Mouse (Mus musculus): ENCODE results near the gene 1810010H24Rik. TPM values are rescaled to one million over a fixed set of nuclear protein-coding genes. Genes with fewer than 3 reads are reported as not detected.
A peak's percentile ranks its signal among the peaks of the same experiment; 100 is the strongest.

Gene 1810010H24Rik
- polyA plus RNA-seq, 1 experiment: not detected

- no peak for TF ChIP-seq GATA1 (IDR thresholded peaks at IDR 0.05; ENCODE audit: low read length)
- no peak for TF ChIP-seq TAL1 (IDR thresholded peaks at IDR 0.05; ENCODE audit: low read length)
- Histone ChIP-seq H3K36me3 (ENCODE audit: control insufficient read depth) (peaks cover 60% of the 10 kb centered on the region), H3K4me1 (ENCODE audit: control insufficient read depth) (peaks cover 46% of the 10 kb centered on the region), H3K9me3 (ENCODE audit: control insufficient read depth, low read length) (no peaks in the 10 kb centered on the region; the same call in 1 of the 2 replicates), H3K27me3 (ENCODE audit: control insufficient read depth) (no peaks in the 10 kb centered on the region), H3K4me3 (replicated peaks) (peak overlapping the region; percentile 79)
Observed at GRCm38 (mm10) chr11:106997976-106998375, 27.5 kb upstream of the 1810010H24Rik start.

- TF ChIP-seq GATA1 (IDR thresholded peaks at IDR 0.05; ENCODE audit: low read length) (no peak), TAL1 (IDR thresholded peaks at IDR 0.05; ENCODE audit: low read length) (no peak)
- Histone ChIP-seq H3K9me3 (ENCODE audit: control insufficient read depth, low read length) (no peaks in the 10 kb centered on the region; the same call in 1 of the 2 replicates), H3K4me3 (replicated peaks) (peak overlapping the region; percentile 79), H3K36me3 (ENCODE audit: control insufficient read depth) (peaks cover 54% of the 10 kb centered on the region), H3K27me3 (ENCODE audit: control insufficient read depth) (peaks cover 4% of the 10 kb centered on the region), H3K4me1 (ENCODE audit: control insufficient read depth) (peaks cover 43% of the 10 kb centered on the region)
Observed at GRCm38 (mm10) chr11:106998651-106999150, 26.8 kb upstream of the 1810010H24Rik start.

- peaks cover 9% of the 10 kb centered on the region for H3K27me3 ChIP-seq (ENCODE audit: control insufficient read depth)
- H3K9me3 ChIP-seq (ENCODE audit: control insufficient read depth, low read length): no peaks in the 10 kb centered on the region; the same call in 1 of the 2 replicates
- peak within 1 kb of the TSS; percentile 79 for H3K4me3 ChIP-seq (replicated peaks)
- peaks cover 47% of the 10 kb centered on the region for H3K36me3 ChIP-seq (ENCODE audit: control insufficient read depth)
- no peak for TF ChIP-seq GATA1 (IDR thresholded peaks at IDR 0.05; ENCODE audit: low read length)
- no peak for TF ChIP-seq TAL1 (IDR thresholded peaks at IDR 0.05; ENCODE audit: low read length)
- H3K4me1 ChIP-seq (ENCODE audit: control insufficient read depth): peaks cover 37% of the 10 kb centered on the region
Observed at GRCm38 (mm10) chr11:106999151-106999948, 26.1 kb upstream of the 1810010H24Rik start, which contains the start of gene Kpna2. Kpna2 (minus strand) TSS chr11:106999541.

GRCm38 (mm10) chr11:106999949-107000513 is 25.4 kb upstream of the 1810010H24Rik start:
- H3K27me3 ChIP-seq (ENCODE audit: control insufficient read depth): peaks cover 12% of the 10 kb centered on the region
- H3K4me3 ChIP-seq (replicated peaks): peak overlapping the region; percentile 79
- H3K4me1 ChIP-seq (ENCODE audit: control insufficient read depth): peaks cover 30% of the 10 kb centered on the region
- H3K9me3 ChIP-seq (ENCODE audit: control insufficient read depth, low read length): no peaks in the 10 kb centered on the region; the same call in 1 of the 2 replicates
- TF ChIP-seq TAL1 (IDR thresholded peaks at IDR 0.05; ENCODE audit: low read length) (no peak), GATA1 (IDR thresholded peaks at IDR 0.05; ENCODE audit: low read length) (no peak)
- peaks cover 40% of the 10 kb centered on the region for H3K36me3 ChIP-seq (ENCODE audit: control insufficient read depth)

- TF ChIP-seq GATA1 (IDR thresholded peaks at IDR 0.05; ENCODE audit: low read length): no peak
- no peak for TF ChIP-seq TAL1 (IDR thresholded peaks at IDR 0.05; ENCODE audit: low read length)
- H3K36me3 ChIP-seq (ENCODE audit: control insufficient read depth): peaks cover 21% of the 10 kb centered on the region
- peaks cover 11% of the 10 kb centered on the region for H3K4me1 ChIP-seq (ENCODE audit: control insufficient read depth)
- peaks cover 16% of the 10 kb centered on the region for H3K27me3 ChIP-seq (ENCODE audit: control insufficient read depth)
- no peak overlapping the region for H3K4me3 ChIP-seq (replicated peaks)
- H3K9me3 ChIP-seq (ENCODE audit: control insufficient read depth, low read length): no peaks in the 10 kb centered on the region; the same call in 1 of the 2 replicates
Observed at GRCm38 (mm10) chr11:107001760-107002675, 23.5 kb upstream of the 1810010H24Rik start.

GRCm38 (mm10) chr11:107005538-107005937 is 19.9 kb upstream of the 1810010H24Rik start:
- TF ChIP-seq TAL1 (IDR thresholded peaks at IDR 0.05; ENCODE audit: low read length): no peak
- no peak for TF ChIP-seq GATA1 (IDR thresholded peaks at IDR 0.05; ENCODE audit: low read length)

GRCm38 (mm10) chr11:107010447-107010846 is 15.0 kb upstream of the 1810010H24Rik start:
- H3K4me3 ChIP-seq (replicated peaks): no peak overlapping the region
- peaks cover 7% of the 10 kb centered on the region for H3K9me3 ChIP-seq (ENCODE audit: control insufficient read depth, low read length)
- H3K27me3 ChIP-seq (ENCODE audit: control insufficient read depth): peaks cover 21% of the 10 kb centered on the region
- H3K4me1 ChIP-seq (ENCODE audit: control insufficient read depth): peaks cover 25% of the 10 kb centered on the region
- no peaks in the 10 kb centered on the region for H3K36me3 ChIP-seq (ENCODE audit: control insufficient read depth)
- TF ChIP-seq GATA1 (IDR thresholded peaks at IDR 0.05; ENCODE audit: low read length) (no peak), TAL1 (IDR thresholded peaks at IDR 0.05; ENCODE audit: low read length) (no peak)

More at GRCm38 (mm10) chr11:107005538-107005937, 19.9 kb upstream of the 1810010H24Rik start:
- Histone ChIP-seq H3K4me1 (ENCODE audit: control insufficient read depth) (no peaks in the 10 kb centered on the region; the same call in 1 of the 2 replicates), H3K4me3 (replicated peaks) (no peak overlapping the region), H3K9me3 (ENCODE audit: control insufficient read depth, low read length) (no peaks in the 10 kb centered on the region), H3K27me3 (ENCODE audit: control insufficient read depth) (peaks cover 36% of the 10 kb centered on the region), H3K36me3 (ENCODE audit: control insufficient read depth) (no peaks in the 10 kb centered on the region)

GRCm38 (mm10) chr11:107011171-107011570 is 14.3 kb upstream of the 1810010H24Rik start:
- Histone ChIP-seq H3K36me3 (ENCODE audit: control insufficient read depth) (no peaks in the 10 kb centered on the region), H3K4me1 (ENCODE audit: control insufficient read depth) (peaks cover 25% of the 10 kb centered on the region), H3K4me3 (replicated peaks) (peak overlapping the region; percentile 82), H3K27me3 (ENCODE audit: control insufficient read depth) (peaks cover 19% of the 10 kb centered on the region), H3K9me3 (ENCODE audit: control insufficient read depth, low read length) (peaks cover 7% of the 10 kb centered on the region)
- TF ChIP-seq TAL1 (IDR thresholded peaks at IDR 0.05; ENCODE audit: low read length): no peak
- no peak for TF ChIP-seq GATA1 (IDR thresholded peaks at IDR 0.05; ENCODE audit: low read length)
